Mouse (Mus musculus) CH12.LX (cell line): ENCODE data around the gene Zfp11. TPM values are rescaled to one million over a fixed set of nuclear protein-coding genes. Genes with fewer than 3 reads are reported as not detected.

Experiments
- DNase-seq: peaks from one replicate; pipeline ENCODE4 v3.0.0-alpha.2; 2013; ENCODE audit errors: extremely low read depth
- H3K27ac ChIP-seq: 2 replicates; pipeline ENCODE4 v1.5.1; 2012; ENCODE audit warnings: low read depth, mild to moderate bottlenecking, control low read depth, moderate library complexity; ENCODE audit not compliant: insufficient read depth
- H3K27me3 ChIP-seq: replicated peaks from 2 replicates; pipeline ENCODE3; 2012; ENCODE audit warnings: inconsistent platforms
- H3K36me3 ChIP-seq, 2 experiments: replicated peaks in 1 of 2; 2 replicates each; pipeline versions ENCODE3 to v1.6.1; 2012; ENCODE audit warnings: inconsistent platforms in 1 of 2, low read length in 1 of 2, mild to moderate bottlenecking in 1 of 2, mixed read lengths in 1 of 2, moderate library complexity in 1 of 2; ENCODE audit not compliant: control insufficient read depth in 1 of 2, insufficient read depth in 1 of 2
- H3K4me1 ChIP-seq, 2 experiments: 2 replicates each; pipeline ENCODE4 v1.6.1; 2012; ENCODE audit warnings: inconsistent platforms in 1 of 2, moderate library complexity in 1 of 2; ENCODE audit not compliant: insufficient read depth in 2 of 2, control insufficient read depth in 1 of 2
- H3K4me2 ChIP-seq: 2 replicates; pipeline ENCODE4 v1.6.1; 2012; ENCODE audit warnings: low read depth, mild to moderate bottlenecking, control low read depth; ENCODE audit not compliant: poor library complexity, insufficient read depth, severe bottlenecking
- H3K4me3 ChIP-seq, 3 experiments: fragments of 150-350 bp in 1 of 3; sonication (generic) in 1 of 3; replicated peaks in 1 of 3; 2 replicates each; pipeline versions ENCODE3 to v1.5.1; 2011 to 2012; ENCODE audit warnings: low read depth in 2 of 3, low read length in 2 of 3, mild to moderate bottlenecking in 2 of 3, moderate library complexity in 2 of 3, control low read depth in 1 of 3, improper control_type of control experiment in 1 of 3, inconsistent platforms in 1 of 3, mixed read lengths in 1 of 3; ENCODE audit not compliant: poor library complexity in 1 of 3
- H3K79me2 ChIP-seq: replicated peaks from 2 replicates; pipeline ENCODE4 v1.6.1; 2012; ENCODE audit warnings: mild to moderate bottlenecking, moderate library complexity; ENCODE audit not compliant: control insufficient read depth, poor library complexity, insufficient read depth, severe bottlenecking; ENCODE audit errors: extremely low read depth
- H3K9ac ChIP-seq: 2 replicates; pipeline ENCODE4 v1.6.1; 2012; ENCODE audit warnings: low read depth, mild to moderate bottlenecking, control low read depth, moderate library complexity; ENCODE audit not compliant: insufficient read depth
- H3K9me3 ChIP-seq: replicated peaks from 2 replicates; pipeline ENCODE3; 2012; ENCODE audit warnings: low read length, inconsistent platforms, mixed read lengths
- CHD1 ChIP-seq: IDR thresholded peaks from 2 replicates; pipeline ENCODE4 v1.6.1; 2012; ENCODE audit warnings: low read depth, low read length, improper control_type of control experiment, inconsistent platforms
- CTCF ChIP-seq, 2 experiments: IDR thresholded peaks in 1 of 2; conservative IDR thresholded peaks in 1 of 2; 2 replicates each; pipeline ENCODE4 v1.5.1; 2011 to 2012; ENCODE audit warnings: low read depth in 2 of 2, low read length in 2 of 2, improper control_type of control experiment in 1 of 2, inconsistent platforms in 1 of 2, mild to moderate bottlenecking in 1 of 2, moderate library complexity in 1 of 2
- ELF1 ChIP-seq: IDR thresholded peaks from 2 replicates; pipeline ENCODE4 v1.6.1; 2014; ENCODE audit warnings: low read depth, mild to moderate bottlenecking, inconsistent platforms, low read length, improper control_type of control experiment
- ETS1 ChIP-seq: conservative IDR thresholded peaks from 2 replicates; pipeline ENCODE4 v1.6.1; 2012; ENCODE audit warnings: low read depth, mild to moderate bottlenecking, inconsistent platforms, low read length, improper control_type of control experiment, moderate library complexity
- GABPA ChIP-seq: IDR thresholded peaks from 2 replicates; pipeline ENCODE4 v1.6.1; 2012; ENCODE audit warnings: low read depth, low read length, improper control_type of control experiment, inconsistent platforms; ENCODE audit not compliant: insufficient replicate concordance
- HCFC1 ChIP-seq: IDR thresholded peaks from 2 replicates; pipeline ENCODE4 v1.6.1; 2012; ENCODE audit warnings: low read depth, mild to moderate bottlenecking, inconsistent platforms, low read length, improper control_type of control experiment
- KAT2A ChIP-seq: IDR thresholded peaks from 2 replicates; pipeline ENCODE4 v1.6.1; 2012; ENCODE audit warnings: low read length, improper control_type of control experiment, inconsistent platforms; ENCODE audit not compliant: insufficient replicate concordance
- MAX ChIP-seq: IDR thresholded peaks from 2 replicates; pipeline ENCODE4 v1.6.1; 2011; ENCODE audit warnings: low read length, improper control_type of control experiment
- MXI1 ChIP-seq: IDR thresholded peaks from 2 replicates; pipeline ENCODE4 v1.6.1; 2011; ENCODE audit warnings: mild to moderate bottlenecking, low read depth, low read length, improper control_type of control experiment
- NELFE ChIP-seq: IDR thresholded peaks from 2 replicates; pipeline ENCODE4 v1.6.1; 2011; ENCODE audit warnings: low read depth, low read length, improper control_type of control experiment
- POLR2A ChIP-seq: IDR thresholded peaks from 2 replicates; pipeline ENCODE4 v1.6.1; 2011; ENCODE audit warnings: low read depth, mild to moderate bottlenecking, improper control_type of control experiment, low read length
- POLR2AphosphoS2 ChIP-seq: IDR thresholded peaks from 2 replicates; pipeline ENCODE4 v1.6.1; 2011; ENCODE audit warnings: low read depth, low read length, improper control_type of control experiment
- SIN3A ChIP-seq: IDR thresholded peaks from 2 replicates; pipeline ENCODE4 v1.6.1; 2012; ENCODE audit warnings: low read length, improper control_type of control experiment, inconsistent platforms
- SMC3 ChIP-seq: IDR thresholded peaks from 2 replicates; pipeline ENCODE4 v1.6.1; 2011; ENCODE audit warnings: low read depth, low read length, improper control_type of control experiment
- USF1 ChIP-seq: IDR thresholded peaks from 2 replicates; pipeline ENCODE4 v1.6.1; 2014; ENCODE audit warnings: low read depth, mild to moderate bottlenecking, inconsistent platforms, low read length, improper control_type of control experiment
- USF2 ChIP-seq: conservative IDR thresholded peaks from 2 replicates; pipeline ENCODE4 v1.6.1; 2011; ENCODE audit warnings: low read depth, low read length, improper control_type of control experiment
- ZC3H11A ChIP-seq: IDR thresholded peaks from 2 replicates; pipeline ENCODE4 v1.6.1; 2012; ENCODE audit warnings: low read depth, mild to moderate bottlenecking, inconsistent platforms, low read length, improper control_type of control experiment
- ZKSCAN1 ChIP-seq: IDR thresholded peaks from 2 replicates; pipeline ENCODE4 v1.6.1; 2012; ENCODE audit warnings: low read depth, inconsistent platforms, low read length, improper control_type of control experiment, borderline replicate concordance
- ZMIZ1 ChIP-seq: IDR thresholded peaks from 2 replicates; pipeline ENCODE4 v1.6.1; 2012; ENCODE audit warnings: low read depth, mild to moderate bottlenecking, inconsistent platforms, low read length, improper control_type of control experiment
- ZNF384 ChIP-seq: IDR thresholded peaks from 2 replicates; pipeline ENCODE4 v1.6.1; 2012; ENCODE audit warnings: low read depth, low read length, improper control_type of control experiment, inconsistent platforms
- dilution Hi-C: fragments of 300-500 bp; cut with MboI; formaldehyde crosslinking; loops from 2 replicates; pipeline ENCODE4 v1.14.3; 2020; ENCODE audit warnings: low sequenced_read_pairs; ENCODE audit not compliant: extremely low pct_unique_long_range_greater_than_20kb, extremely low pct_ligation_motif_present
- in situ Hi-C: fragments of 300-500 bp; cut with MboI; formaldehyde crosslinking; loops from 3 replicates; pipeline ENCODE4 v1.14.3; 2019; ENCODE audit warnings: low sequenced_read_pairs, low pct_ligation_motif_present, low pct_unique_long_range_greater_than_20kb, mixed read lengths
- polyA plus RNA-seq: library from polyadenylated mRNA; unstranded; fragments of >175 nt; gene quantifications from 2 replicates; pipeline ENCODE4 v1.2.1, GENCODE M21; 2012; ENCODE audit warnings: low read depth; ENCODE audit not compliant: insufficient read length
- total RNA-seq, 2 experiments: library from RNA; depleted of rRNA; stranded (reverse); fragments of 300-350 nt in 1 of 2; fragments of >200 nt in 1 of 2; gene quantifications; 2 replicates each; pipeline ENCODE4 v1.2.3; 2012 to 2014

Zfp11 gene
- total and polyA plus RNA-seq, 3 experiments, result not detected

- H3K27me3 ChIP-seq, result peaks cover 75% of the 10 kb centered on the region
- no peak within 1 kb of the TSS for H3K27ac ChIP-seq
- no peak within 1 kb of the TSS for H3K9ac ChIP-seq
- dilution Hi-C loops (no loop called here), in situ Hi-C loops (no loop called here)
- H3K9me3 ChIP-seq, result peaks cover 3% of the 10 kb centered on the region
- no peaks in the 10 kb centered on the region for H3K4me1 ChIP-seq
- no peak within 1 kb of the TSS for H3K4me2 ChIP-seq
- H3K79me2 ChIP-seq, result no peaks in the 10 kb centered on the region
- no peak within 1 kb of the TSS for H3K4me3 ChIP-seq
- TF ChIP-seq ELF1 (no peak), ZC3H11A (no peak)
- no peaks in the 10 kb centered on the region for H3K36me3 ChIP-seq
- DNase-seq, result no peak
Measured at GRCm38 (mm10) chr5:129708412-129708811, 38.5 kb upstream of the Zfp11 start, which contains the start of gene Sept14. Sept14 (minus strand) TSS chr5:129708512.

DNA sequence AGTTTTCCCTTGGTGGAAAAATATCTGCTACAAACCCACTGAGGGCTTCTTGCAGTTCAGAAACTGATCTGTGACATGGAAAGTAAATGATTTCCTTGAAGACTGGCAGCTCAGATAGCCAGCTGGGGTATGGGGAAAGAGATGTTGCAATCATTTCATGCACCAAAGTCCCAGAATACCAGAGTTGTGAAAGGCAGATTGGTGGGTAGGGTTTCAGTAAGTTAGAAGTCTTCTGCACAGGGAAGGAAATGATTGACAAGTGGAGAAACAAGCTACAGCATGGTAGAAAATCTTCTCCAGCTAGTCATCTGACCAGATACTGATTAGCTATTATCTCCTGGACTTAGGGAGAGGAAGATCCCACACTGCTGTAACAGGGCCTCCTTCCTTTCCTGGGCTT, 33.5 kb upstream of the Zfp11 start:
- no peak for DNase-seq
- in situ Hi-C loops (no loop called here), dilution Hi-C loops (no loop called here)
- Histone ChIP-seq H3K9ac (no peak overlapping the region), H3K36me3 (no peaks in the 10 kb centered on the region), H3K4me2 (no peak overlapping the region), H3K9me3 (peaks cover 3% of the 10 kb centered on the region), H3K27ac (no peak overlapping the region), H3K4me3 (no peak overlapping the region), H3K27me3 (peaks cover 68% of the 10 kb centered on the region), H3K79me2 (no peaks in the 10 kb centered on the region), H3K4me1 (no peaks in the 10 kb centered on the region)
- TF ChIP-seq HCFC1 (no peak), USF1 (no peak), NELFE (no peak), CHD1 (no peak), ZKSCAN1 (no peak), SMC3 (no peak), POLR2A (no peak), GABPA (no peak), MXI1 (no peak), MAX (no peak), CTCF (conservative IDR thresholded peaks at IDR 0.05 in 1 of 2, IDR thresholded peaks at IDR 0.05 in 1 of 2; ENCODE audit: low read depth in 2 of 2, low read length in 2 of 2) (no peak), SIN3A (no peak), POLR2AphosphoS2 (no peak), ETS1 (no peak), ELF1 (no peak), USF2 (no peak), ZMIZ1 (no peak), KAT2A (no peak), ZNF384 (no peak)
